Mouse (Mus musculus) ES-CJ7 (cell line): ENCODE results near the gene Reg2.
"Not testable (repeated sequence)": the region's sequence is repeated elsewhere in the genome, so short reads cannot be mapped to it uniquely, and the experiment has no call there.

Source experiments
- DNase-seq: peaks from one replicate; pipeline ENCODE4 v3.0.0; 2011; ENCODE audit warnings: low read depth, low spot score

The Reg2 gene

DNA sequence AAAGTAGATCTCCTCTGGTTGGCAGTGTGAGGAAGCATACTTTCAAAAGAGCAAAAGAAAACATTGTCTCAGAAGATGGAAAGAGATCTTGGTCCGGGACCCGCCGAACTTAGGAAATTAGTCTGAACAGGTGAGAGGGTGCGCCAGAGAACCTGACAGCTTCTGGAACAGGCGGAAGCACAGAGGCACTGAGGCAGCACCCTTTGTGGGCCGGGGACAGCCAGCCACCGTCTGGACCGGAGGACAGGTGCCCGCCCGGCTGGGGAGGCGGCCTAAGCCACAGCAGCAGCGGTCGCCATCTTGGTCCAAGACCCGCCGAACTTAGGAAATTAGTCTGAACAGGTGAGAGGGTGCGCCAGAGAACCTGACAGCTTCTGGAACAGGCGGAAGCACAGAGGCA lies at the start of gene Reg2:
Gene Reg2 (plus strand): TSS at position 301 of the 400 bp plus-strand sequence.
- DNase-seq: not testable (repeated sequence)

GRCm38 (mm10) chr6:78361971-78362563 lies 33.4 kb upstream of the Reg2 start:
- DNase-seq: no peak

- no peak for DNase-seq
Measured at GRCm38 (mm10) chr6:78370357-78370756, 25.1 kb upstream of the Reg2 start, which contains the start of gene Reg3b. TSS of gene Reg3b (plus strand) at chr6:78370657.

- no peak for DNase-seq
Measured at GRCm38 (mm10) chr6:78378765-78379164, 16.7 kb upstream of the Reg2 start, which contains the start of gene Reg3d. TSS of gene Reg3d (minus strand) at chr6:78378865.

- DNase-seq: no peak
Measured at GRCm38 (mm10) chr6:78380409-78380808, 15.0 kb upstream of the Reg2 start, which contains the start of gene Reg3a. TSS of gene Reg3a (plus strand) at chr6:78380709.

DNA sequence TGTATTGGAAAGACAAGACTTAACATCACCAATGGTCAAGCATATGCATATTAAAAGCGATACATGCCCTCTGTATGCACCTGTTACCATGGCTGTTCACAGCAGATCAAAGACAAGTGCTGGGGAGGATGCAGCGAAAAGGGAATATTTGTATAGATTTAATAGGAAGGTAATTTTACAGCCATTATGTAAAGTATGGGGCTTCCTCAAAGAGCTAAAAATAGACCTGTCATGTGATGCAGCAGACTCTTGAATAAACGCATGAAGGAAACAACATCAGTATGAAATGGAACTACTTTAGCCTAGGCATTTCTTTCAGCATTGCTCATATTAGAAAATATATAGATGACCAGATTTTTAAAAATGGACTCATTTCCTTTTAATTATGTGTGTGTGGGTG lies 9.8 kb upstream of the Reg2 start:
- no peak for DNase-seq

DNA sequence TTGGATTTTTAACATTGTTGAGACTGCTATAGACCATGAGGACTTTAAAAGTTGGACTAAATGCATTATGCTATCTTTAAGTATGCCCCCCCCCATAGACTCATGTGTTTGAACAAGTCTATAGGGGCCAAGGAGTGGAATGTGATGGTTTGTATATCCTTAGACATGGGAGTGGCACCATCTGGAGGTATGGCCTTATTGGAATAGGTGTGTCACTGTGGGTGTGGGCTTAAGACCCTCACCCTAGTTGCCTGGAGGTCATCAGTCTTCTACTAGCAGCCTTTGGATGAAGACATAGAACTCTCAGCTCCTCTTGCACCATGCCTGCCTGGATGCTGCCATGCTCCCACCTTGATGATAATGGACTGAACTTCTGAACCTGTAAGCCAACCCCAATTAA lies 27.0 kb downstream of the Reg2 start, which contains the start of gene Reg1:
Gene Reg1 (plus strand): TSS at position 301 of the 400 bp plus-strand sequence.
- not testable (repeated sequence) for DNase-seq

- no peak for DNase-seq
Measured at GRCm38 (mm10) chr6:78425497-78425896, 30.1 kb downstream of the Reg2 start.

GRCm38 (mm10) chr6:78447202-78447601 lies 51.8 kb downstream of the Reg2 start:
- DNase-seq: no peak

- no peak for DNase-seq
Measured at GRCm38 (mm10) chr6:78448409-78448808, 53.0 kb downstream of the Reg2 start.

GRCm38 (mm10) chr6:78452804-78453203 lies 57.4 kb downstream of the Reg2 start:
- DNase-seq: no peak
